Comparison of ENCODE assay signal across 14 mouse cellular contexts in genomic region chr10:97582543-97583231, GRCm38 (mm10). TPM values are rescaled to one million over a fixed set of nuclear protein-coding genes. Genes with fewer than 3 reads are reported as not detected.
DNase-seq lines count a peak whose midpoint lies in the region; ATAC-seq lines count a peak whose summit lies in the region.
"Had no signal": no experiment of that assay in that cellular context is flagged by ENCODE, and none has a peak within 500 bp of the region (broad histone marks: within the 10 kb centered on the region; RNA-seq: fewer than 3 reads in every experiment).

No protein-coding gene starts in this region.

- WGBS in embryonic facial prominence, embryonic 14.5 days = 84% methylated on average over 4 of the region's 4 CpGs
- 92% methylated on average over 4 of the region's 4 CpGs for WGBS in embryonic facial prominence, embryonic 10.5 days
- 76% methylated on average over 4 of the region's 4 CpGs for WGBS in hindbrain, embryonic 16.5 days

- no peak overlapping the region for H3K4me2 ChIP-seq in embryonic facial prominence, embryonic 14.5 days (ENCODE audit: low read depth, low read length)
- no peak overlapping the region for H3K4me2 ChIP-seq in hindbrain, embryonic 16.5 days (ENCODE audit: low read length)
- H3K4me2 ChIP-seq: embryonic facial prominence, embryonic 12.5 days; kidney, embryonic 15.5 days had no signal

- no peak overlapping the region for H3K9ac ChIP-seq in embryonic facial prominence, embryonic 14.5 days (ENCODE audit: low read depth, low read length)
- H3K9ac ChIP-seq in hindbrain, embryonic 16.5 days (ENCODE audit: low read depth, low read length) = no peak overlapping the region
- H3K9ac ChIP-seq: embryonic facial prominence, embryonic 12.5 days; kidney, embryonic 15.5 days had no signal

- H3K4me3 ChIP-seq in embryonic facial prominence, embryonic 14.5 days (ENCODE audit: low read depth, low read length) = no peak overlapping the region
- H3K4me3 ChIP-seq in embryonic facial prominence, embryonic 10.5 days = no peak overlapping the region
- no peak overlapping the region for H3K4me3 ChIP-seq in hindbrain, embryonic 16.5 days (ENCODE audit: low read length)
- H3K4me3 ChIP-seq: embryonic facial prominence, embryonic 12.5 days; kidney, embryonic 15.5 days had no signal

- DNase-seq in embryonic facial prominence, embryonic 14.5 days (ENCODE audit: low spot score) = peak; percentile 43
- no peak for DNase-seq in embryonic facial prominence, embryonic 10.5 days (ENCODE audit: low spot score)
- DNase-seq in Muller cell, postnatal 12 days (ENCODE audit: inconsistent ontology term) = peak; percentile 64
- DNase-seq in cerebellum, postnatal 25 days = peak; percentile 56 to 77
- peak; percentile 15 to 43 for DNase-seq in left cerebral cortex, adult 18-20 months (ENCODE audit: low spot score in 2 of 2)
- DNase-seq in thymus, postnatal 25 days = no peak
- no peak for DNase-seq in urinary bladder, adult 18-20 months (ENCODE audit: low spot score in 2 of 2)
- DNase-seq: adrenal gland, postnatal 25 days; spleen, adult 18-20 months had no signal

- H3K4me1 ChIP-seq in embryonic facial prominence, embryonic 14.5 days (ENCODE audit: control insufficient read depth, insufficient read depth, low read length) = peaks cover 7% of the 10 kb centered on the region
- H3K4me1 ChIP-seq in embryonic facial prominence, embryonic 10.5 days = peaks cover 14% of the 10 kb centered on the region; the same call in 1 of the 2 replicates
- H3K4me1 ChIP-seq in hindbrain, embryonic 16.5 days (ENCODE audit: control insufficient read depth, insufficient read depth, low read depth, low read length) = no peaks in the 10 kb centered on the region
- H3K4me1 ChIP-seq: kidney, embryonic 15.5 days had no signal

- no peak overlapping the region for H3K27ac ChIP-seq in embryonic facial prominence, embryonic 14.5 days (replicated peaks; ENCODE audit: low read depth, low read length)
- no peak overlapping the region for H3K27ac ChIP-seq in embryonic facial prominence, embryonic 10.5 days (replicated peaks)
- no peak overlapping the region for H3K27ac ChIP-seq in hindbrain, embryonic 16.5 days (ENCODE audit: low read depth, low read length)
- H3K27ac ChIP-seq: embryonic facial prominence, embryonic 12.5 days; kidney, embryonic 15.5 days had no signal

- H3K27me3 ChIP-seq in embryonic facial prominence, embryonic 14.5 days (replicated peaks; ENCODE audit: control insufficient read depth, insufficient read depth, low read length) = no peaks in the 10 kb centered on the region
- H3K27me3 ChIP-seq in embryonic facial prominence, embryonic 10.5 days (replicated peaks; ENCODE audit: low read depth, poor library complexity, severe bottlenecking) = no peaks in the 10 kb centered on the region
- no peaks in the 10 kb centered on the region for H3K27me3 ChIP-seq in hindbrain, embryonic 16.5 days (replicated peaks; ENCODE audit: control insufficient read depth, insufficient read depth, low read length)
- H3K27me3 ChIP-seq: embryonic facial prominence, embryonic 12.5 days; kidney, embryonic 15.5 days had no signal

- no peak for ATAC-seq in embryonic facial prominence, embryonic 14.5 days (ENCODE audit: low read depth)
- no peak for ATAC-seq in hindbrain, embryonic 16.5 days

- H3K9me3 ChIP-seq in embryonic facial prominence, embryonic 14.5 days (ENCODE audit: control insufficient read depth, low read length) = no peaks in the 10 kb centered on the region
- no peaks in the 10 kb centered on the region for H3K9me3 ChIP-seq in embryonic facial prominence, embryonic 10.5 days
- no peaks in the 10 kb centered on the region for H3K9me3 ChIP-seq in hindbrain, embryonic 16.5 days (ENCODE audit: control insufficient read depth, low read length)
- H3K9me3 ChIP-seq: embryonic facial prominence, embryonic 12.5 days; kidney, embryonic 15.5 days had no signal

- H3K36me3 ChIP-seq in embryonic facial prominence, embryonic 14.5 days (ENCODE audit: control insufficient read depth, insufficient read depth, low read length) = no peaks in the 10 kb centered on the region
- H3K36me3 ChIP-seq in embryonic facial prominence, embryonic 10.5 days (replicated peaks) = no peaks in the 10 kb centered on the region
- H3K36me3 ChIP-seq in hindbrain, embryonic 16.5 days (ENCODE audit: control insufficient read depth, insufficient read depth, low read length) = no peaks in the 10 kb centered on the region
- H3K36me3 ChIP-seq: embryonic facial prominence, embryonic 12.5 days; kidney, embryonic 15.5 days had no signal

RNA-seq across cellular contexts. Expression of gene Lum, which starts 17.8 kb away (rescaled TPM):
- polyA plus RNA-seq in embryonic facial prominence, embryonic 14.5 days (2014; fragmentation: Nextera tagmentation; extraction: Ambion mirVana) = 568 and 584 TPM in 2 replicates
- polyA plus RNA-seq in embryonic facial prominence, embryonic 10.5 days (2016; fragmentation: Nextera tagmentation; extraction: Ambion mirVana) = 18.8 and 33.3 TPM in 2 replicates
- 1 to 10 TPM; 2.0 to 2.1 TPM for total RNA-seq in left cerebral cortex, adult 18-20 months (2021)
- 16.5 and 24.9 TPM in 2 replicates for polyA plus RNA-seq in hindbrain, embryonic 16.5 days (2015; fragmentation: Nextera tagmentation; extraction: Ambion mirVana)
- total RNA-seq: MEL had no signal

RNA-seq across cellular contexts. Expression of gene Kera, which starts 24.0 kb away (rescaled TPM):
- 21.6 and 22.0 TPM in 2 replicates for polyA plus RNA-seq in embryonic facial prominence, embryonic 14.5 days (2014; fragmentation: Nextera tagmentation; extraction: Ambion mirVana)
- polyA plus RNA-seq in embryonic facial prominence, embryonic 10.5 days (2016; fragmentation: Nextera tagmentation; extraction: Ambion mirVana) = 0.20 and 0.34 TPM in 2 replicates
- total RNA-seq in left cerebral cortex, adult 18-20 months (2021) = not detected
- polyA plus RNA-seq in hindbrain, embryonic 16.5 days (2015; fragmentation: Nextera tagmentation; extraction: Ambion mirVana) = 2.6 TPM in 1 of 2 replicates, not detected in the other
- total RNA-seq: adrenal gland, postnatal 25 days; heart, postnatal 25 days; MEL had no signal

Comparison
In these comparisons a context has a peak if more than half of its experiments do, and no peak if none do; other contexts are left out.
1. DNase-seq: peak in embryonic facial prominence, embryonic 14.5 days (single experiment), Muller cell, postnatal 12 days (single experiment), cerebellum, postnatal 25 days (2 of 2) and left cerebral cortex, adult 18-20 months (2 of 2); none in embryonic facial prominence, embryonic 10.5 days (single experiment), thymus, postnatal 25 days (single experiment) and urinary bladder, adult 18-20 months (0 of 2).
2. RNA of gene Lum, which starts 17.8 kb away (polyA plus RNA-seq): 568 to 584 TPM in embryonic facial prominence, embryonic 14.5 days; 18.8 to 33.3 TPM in embryonic facial prominence, embryonic 10.5 days and 16.5 to 24.9 TPM in hindbrain, embryonic 16.5 days; every median in the first group is over 10 times any median in the second.